Mouse (Mus musculus) NIH3T3 (cell line): Measurements from ENCODE around the gene Muc2.
"Not testable (repeated sequence)": the region's sequence is repeated elsewhere in the genome, so short reads cannot be mapped to it uniquely, and the experiment has no call there.

Experiments used
- DNase-seq: peaks from one replicate; pipeline ENCODE4 v3.0.0-alpha.2; 2012; ENCODE audit warnings: low read depth

The Muc2 gene

DNA sequence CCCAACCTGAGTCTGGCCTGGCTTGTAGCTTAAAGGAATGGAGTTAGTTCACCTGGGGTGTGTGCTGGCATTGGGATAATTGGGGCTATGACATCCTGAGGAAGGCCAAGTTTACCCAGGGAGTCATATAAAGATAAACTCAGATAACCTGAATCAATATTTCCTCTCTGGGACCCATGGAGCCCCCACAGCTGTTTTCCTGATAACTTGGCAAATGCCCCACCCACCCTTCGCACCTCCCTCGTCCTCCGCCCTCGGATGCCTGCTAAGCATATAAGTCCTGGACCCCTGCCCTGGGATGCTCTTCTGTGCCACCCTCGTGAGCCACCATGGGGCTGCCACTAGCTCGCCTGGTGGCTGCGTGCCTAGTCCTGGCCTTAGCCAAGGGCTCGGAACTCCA, at the start of gene Muc2:
Gene Muc2 (plus strand): TSS at position 301 of the 400 bp plus-strand sequence.
- no peak for DNase-seq

DNA sequence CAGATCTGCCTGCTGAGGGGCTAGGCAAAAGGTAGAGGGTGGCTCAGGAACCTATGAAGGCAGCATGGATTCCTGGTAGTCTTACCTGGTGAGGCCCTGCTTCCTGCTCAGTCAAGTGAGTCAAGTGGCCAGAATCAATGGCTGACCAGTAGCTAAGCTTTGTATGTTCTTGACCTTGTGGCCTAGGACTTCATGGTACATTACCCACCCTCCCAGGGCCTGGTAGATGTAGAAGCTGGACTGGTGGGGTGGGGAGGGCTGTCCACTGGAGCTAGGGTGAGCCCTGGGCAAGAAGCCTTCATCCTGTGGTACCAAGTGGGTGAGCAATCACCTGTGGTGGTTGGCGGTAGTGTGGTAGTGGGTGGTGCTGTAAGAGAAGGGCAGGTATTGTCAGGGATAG, 47.8 kb upstream of the Muc2 start:
- DNase-seq = no peak

DNA sequence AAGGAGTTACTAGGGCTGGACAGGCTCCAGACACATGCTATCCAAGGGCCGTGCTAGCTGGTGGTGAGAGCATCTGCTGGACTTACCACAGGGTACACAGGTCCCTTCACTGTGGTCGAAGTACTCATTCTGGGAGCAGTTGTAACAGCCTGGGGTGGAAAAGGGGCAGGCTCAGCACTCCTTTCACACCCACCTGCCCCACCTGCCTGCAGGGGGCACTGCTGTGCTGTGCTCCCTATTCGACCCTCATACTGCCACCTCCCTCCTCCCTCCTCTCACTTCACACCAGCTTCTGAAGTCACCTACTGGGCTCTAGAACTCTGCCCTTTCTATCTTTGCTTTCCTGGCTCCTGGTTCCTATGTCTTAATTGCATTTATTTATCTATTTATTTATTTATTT, 47.0 kb upstream of the Muc2 start:
- DNase-seq = peak; percentile 44

DNA sequence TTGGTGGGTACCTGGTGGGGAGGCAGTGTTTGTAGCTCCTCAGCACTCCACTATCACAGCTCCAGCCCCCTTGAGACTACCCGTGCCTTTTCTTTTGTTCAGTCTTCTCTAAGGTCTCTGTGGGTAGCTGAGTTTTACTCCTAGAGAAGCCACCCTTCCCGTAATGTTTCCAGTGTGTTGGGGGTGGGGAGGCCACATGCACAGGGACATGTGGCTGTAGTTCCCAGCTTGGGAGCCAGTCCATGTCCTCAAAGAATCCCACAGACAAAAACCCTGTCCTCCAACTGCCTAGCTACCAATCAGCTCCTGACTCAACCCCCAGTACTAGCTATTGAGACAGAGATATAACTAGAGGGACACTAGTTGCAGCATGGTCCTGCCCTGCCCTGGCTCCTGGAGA, 43.1 kb upstream of the Muc2 start:
- DNase-seq = no peak

DNA sequence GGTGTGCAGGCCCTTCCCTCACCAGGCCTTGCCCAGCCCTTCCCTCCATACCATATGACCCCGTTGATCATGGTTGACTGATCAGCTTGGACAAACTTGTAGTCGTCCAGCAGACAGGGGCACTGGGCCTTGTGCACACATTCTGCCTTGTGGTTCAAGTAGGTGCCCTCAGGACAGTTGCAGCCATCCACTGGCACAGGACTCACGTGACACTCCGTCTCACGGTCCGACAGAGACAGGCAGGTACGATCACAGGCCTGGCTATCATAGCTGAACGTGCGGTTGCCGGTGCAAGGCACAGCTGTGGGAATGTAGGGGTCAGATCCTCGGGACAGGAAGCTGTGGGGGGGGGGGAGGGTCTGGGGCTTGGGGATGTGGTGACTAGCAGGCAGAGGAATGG, 42.3 kb upstream of the Muc2 start:
- DNase-seq = no peak

DNA sequence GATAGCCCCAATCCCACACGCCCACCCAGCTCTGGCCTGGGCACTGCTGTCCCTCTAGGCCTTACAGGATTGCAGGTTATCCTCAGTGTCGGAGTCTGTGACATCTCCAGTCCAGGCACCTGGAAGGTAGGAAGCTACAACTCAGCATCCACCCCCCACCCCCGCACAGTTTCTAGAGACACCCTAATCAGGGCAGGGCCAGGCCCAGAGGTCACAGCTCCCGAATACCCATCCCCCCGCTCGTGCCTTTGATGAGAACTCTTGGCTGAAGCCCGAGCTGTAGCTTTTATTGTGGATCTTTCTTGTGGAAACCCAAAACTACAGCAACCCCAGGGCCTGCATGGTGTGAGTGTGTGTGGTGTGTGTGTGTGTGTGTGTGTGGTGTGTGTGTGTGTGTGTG, 37.9 kb upstream of the Muc2 start:
- no peak for DNase-seq

DNA sequence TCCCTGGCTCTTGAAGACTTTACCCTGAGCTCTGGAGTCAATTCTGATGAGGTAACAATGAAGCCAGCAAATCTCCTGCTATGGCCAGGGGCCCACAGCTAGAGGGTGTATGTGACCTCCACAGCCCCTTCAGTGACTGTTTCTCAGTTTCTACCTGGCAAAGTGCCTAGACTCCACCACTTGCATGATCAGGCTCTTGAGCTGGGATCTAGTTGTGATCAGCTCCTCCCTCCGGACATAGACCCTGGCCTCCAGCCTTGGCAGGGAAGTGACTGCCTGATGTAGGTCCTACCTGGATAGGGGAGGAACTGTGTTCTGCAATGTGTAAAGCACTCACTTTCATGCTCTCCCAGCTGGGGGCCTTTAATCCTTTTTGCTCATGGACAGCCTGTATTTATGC, 29.8 kb upstream of the Muc2 start:
- DNase-seq = peak; percentile 44

DNA sequence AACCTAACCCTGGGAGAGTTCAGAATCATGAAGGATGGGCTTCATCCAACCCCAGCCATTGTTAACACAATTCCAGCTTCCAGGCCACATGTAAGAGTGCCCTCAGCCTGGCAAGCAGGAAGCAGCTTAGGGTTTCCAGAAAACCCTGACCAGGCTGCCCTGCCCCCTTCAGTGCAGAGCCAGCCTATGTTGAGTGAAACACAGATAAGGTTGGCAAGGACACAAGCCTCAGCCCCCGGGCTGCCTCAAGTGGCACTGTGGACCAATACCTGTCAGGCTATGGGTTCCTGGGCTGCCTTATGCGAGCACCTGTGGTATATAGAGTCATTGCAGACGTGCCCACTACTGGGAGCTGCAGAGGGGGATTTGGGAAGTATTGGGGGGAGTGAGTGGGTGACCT, 28.7 kb upstream of the Muc2 start:
- no peak for DNase-seq

DNA sequence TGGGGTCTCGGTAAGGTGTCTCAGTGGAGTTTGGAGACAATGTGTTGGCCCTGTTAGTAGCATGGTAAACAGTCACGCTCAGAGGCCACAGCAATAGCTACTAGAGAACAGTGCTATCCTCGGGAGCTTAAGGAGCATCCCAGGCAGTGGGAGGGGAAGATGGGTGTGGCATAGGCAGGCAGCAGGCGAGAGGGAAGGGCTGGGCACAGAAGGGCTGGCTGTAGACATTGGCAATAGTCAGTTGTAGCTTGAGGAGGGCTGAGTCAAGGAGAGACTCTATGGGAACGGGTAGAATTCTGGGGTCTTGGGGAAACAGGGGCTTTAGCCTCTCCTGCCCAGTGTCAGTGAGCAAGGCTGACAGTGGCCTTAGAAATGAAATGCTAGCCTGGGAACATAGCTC, 27.9 kb upstream of the Muc2 start:
- no peak for DNase-seq

DNA sequence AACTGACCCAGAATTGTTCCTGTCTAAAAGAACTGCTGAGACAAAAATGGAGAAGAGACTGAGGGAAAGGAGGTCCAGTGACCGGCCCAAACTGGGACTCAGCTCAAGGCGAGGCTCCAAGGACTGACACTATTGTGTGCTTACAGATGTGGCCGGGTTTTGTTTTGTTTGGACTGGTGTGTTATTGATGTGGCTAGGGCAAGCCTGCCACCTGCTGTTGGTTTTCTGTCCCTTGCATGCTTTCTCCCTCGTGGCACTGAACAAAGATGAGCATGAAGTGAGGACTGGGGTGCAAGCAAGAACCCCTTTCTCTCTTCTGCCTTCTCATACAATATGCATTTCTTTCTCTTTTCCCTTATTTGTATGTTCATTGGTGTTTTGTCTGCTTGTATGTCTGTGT, 23.9 kb upstream of the Muc2 start:
- DNase-seq = peak; percentile 70

DNA sequence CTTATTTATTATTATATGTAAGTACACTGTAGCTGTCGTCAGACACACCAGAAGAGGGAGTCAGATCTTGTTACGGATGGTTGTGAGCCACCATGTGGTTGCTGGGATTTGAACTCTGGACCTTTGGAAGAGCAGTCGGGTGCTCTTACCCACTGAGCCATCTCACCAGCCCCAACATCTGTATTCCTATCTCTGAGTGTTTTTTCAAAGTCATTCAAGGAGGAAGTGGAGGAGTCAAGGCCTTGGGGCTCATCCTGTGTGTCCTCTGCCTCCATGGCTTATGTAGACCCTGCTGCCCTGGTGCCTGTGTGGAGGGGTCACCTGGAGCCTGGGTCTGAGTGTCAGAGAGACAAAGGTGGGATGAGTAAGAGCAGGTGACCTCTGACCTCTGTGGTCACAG, 21.0 kb upstream of the Muc2 start:
- DNase-seq = not testable (repeated sequence)

DNA sequence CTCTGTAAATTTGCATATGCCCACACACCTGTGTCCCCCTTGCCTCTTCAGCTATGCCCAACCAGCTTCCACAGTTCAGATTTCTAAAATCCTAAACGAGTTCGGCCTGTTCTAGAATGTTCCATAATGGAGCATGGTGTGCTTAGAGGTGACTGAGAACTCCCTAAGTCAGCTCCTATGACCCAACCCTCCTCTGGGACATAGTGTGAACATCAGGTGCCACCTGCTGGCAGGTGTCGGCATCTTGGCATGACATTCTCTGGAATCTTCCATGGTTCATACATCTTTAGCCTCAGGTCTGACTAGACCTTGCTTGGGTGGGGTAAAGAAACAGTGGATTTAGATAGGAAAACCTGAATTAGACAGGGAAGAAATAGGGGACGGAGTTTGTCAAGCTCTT, 19.1 kb upstream of the Muc2 start:
- DNase-seq = peak; percentile 48

DNA sequence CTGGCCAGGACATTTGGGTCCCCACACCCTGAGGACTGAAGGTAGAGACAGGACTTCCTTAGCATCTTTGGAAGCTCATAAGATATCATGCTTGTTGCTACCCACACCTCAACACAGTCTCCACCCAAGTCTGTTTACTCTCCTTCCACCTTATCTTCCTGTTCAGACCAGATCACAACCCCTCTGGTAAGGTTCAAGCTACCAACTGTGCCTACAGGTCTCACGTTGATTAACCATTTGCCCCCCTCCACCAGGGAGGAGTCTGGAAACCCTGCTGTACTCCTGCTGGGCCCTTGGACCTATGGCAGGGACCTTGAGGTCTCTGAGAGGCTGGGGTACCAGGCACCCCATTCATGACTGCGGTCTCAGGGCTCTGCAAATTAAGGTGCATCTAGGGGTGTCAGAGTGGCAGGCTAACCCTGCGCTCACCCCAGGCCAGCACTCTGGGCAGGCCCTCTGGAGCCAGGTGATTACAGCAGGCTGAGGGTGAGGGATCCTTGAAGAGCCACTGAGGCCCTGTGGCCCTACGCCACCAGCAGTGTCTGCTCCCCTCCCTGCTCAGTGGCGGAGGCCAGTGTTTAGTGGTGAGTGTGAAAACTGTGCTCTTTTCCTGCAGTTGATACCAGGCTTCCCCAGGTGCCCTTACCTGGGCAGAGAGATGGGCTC, 18.4 kb upstream of the Muc2 start:
- DNase-seq = no peak

DNA sequence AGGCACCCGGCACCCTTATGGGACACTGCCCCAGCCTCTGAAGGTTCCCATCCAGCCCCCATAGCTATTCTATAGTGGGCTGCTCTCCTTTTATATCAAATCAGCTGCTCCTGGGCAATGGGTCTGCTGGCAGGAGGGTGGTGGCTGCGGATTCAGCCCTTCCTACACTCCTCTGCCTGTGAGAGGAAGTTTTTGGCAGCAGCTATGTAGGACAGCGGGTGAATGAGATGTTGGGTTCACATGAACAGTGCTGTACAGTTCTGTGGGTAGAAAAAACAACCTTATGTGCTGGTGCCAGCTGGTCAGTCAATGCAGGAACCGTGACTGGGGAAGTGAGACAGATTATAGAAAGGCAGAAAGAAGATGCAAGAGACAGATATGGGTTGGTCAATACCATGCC, 11.2 kb upstream of the Muc2 start:
- no peak for DNase-seq

DNA sequence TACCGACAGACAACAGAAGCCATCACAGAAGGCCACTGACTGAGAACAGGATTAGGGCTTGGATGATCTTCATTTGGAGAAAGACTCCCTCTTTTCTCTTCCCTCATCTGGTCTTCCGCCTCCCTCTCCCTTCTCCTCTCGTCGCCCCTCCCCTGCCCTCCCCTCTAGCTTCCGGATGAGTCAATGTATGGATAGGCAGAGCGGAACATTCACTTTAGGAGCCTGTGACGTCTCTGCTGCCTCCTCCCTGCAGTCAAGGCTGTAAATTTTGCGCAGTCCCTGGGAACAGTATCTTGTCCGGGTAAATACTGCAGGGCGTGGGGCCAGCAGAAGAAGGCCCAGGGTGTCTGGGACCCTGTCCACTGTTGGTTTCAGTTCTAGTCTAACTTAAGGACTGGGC, 2.8 kb upstream of the Muc2 start:
- DNase-seq = peak; percentile 5

DNA sequence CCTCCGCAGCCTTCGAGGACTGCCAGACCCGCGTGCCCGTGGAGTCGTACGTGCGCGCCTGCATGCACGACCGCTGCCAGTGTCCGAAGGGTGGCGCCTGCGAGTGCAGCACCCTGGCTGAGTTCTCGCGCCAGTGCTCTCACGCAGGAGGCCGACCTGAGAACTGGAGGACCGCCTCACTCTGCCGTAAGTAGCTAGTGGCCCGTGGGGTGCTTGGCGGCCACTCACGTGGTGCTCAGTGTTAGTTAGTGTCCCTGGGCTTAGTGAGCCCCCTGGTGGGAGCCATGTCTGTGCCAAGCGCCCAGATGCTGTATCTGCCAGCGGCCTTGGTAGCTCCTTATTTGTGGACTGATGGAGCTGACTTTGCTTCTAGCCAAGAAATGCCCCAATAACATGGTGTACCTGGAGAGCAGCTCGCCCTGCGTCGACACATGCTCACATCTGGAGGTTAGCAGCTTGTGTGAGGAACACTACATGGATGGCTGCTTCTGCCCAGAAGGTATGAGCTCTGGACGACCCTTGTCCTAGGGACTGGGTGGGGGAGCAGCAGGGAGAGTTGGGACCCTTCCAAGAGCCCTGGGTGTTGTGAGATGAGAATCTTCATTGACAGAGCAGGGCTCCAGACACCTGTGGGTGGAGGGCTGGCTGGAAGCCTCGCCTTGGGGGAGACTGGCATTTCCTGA, 3.6 kb downstream of the Muc2 start:
- DNase-seq = no peak

DNA sequence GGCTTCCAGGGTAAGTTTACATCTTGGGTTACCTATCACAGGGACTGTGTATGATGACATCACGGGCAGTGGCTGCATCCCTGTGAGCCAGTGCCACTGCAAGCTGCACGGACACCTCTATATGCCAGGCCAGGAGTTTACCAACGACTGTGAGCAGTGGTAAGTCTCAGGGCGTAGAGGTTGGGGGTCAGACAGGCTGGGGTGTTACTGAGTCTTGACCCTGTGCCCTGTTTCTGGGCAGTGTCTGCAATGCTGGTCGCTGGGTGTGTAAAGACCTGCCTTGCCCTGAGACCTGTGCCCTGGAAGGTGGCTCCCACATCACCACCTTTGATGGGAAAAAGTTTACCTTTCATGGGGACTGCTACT, 4.1 kb downstream of the Muc2 start:
- no peak for DNase-seq

DNA sequence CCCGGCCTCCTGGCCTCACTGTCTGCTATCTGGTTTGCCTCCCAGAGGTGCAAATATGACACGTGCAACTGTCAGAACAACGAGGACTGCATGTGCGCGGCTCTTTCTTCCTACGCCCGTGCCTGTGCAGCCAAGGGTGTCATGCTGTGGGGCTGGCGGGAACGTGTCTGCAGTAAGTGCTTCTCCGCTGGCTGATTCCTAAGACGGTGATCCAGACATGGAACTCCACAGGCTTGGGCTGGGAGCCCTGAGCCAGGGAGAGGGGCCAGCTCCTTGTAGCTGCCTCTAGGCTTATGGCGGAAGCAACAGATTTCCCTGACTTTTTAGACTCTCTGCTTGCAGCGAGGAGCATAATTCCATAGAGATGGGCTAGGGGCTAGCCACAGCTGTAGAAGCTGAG, 6.4 kb downstream of the Muc2 start:
- DNase-seq = no peak

DNA sequence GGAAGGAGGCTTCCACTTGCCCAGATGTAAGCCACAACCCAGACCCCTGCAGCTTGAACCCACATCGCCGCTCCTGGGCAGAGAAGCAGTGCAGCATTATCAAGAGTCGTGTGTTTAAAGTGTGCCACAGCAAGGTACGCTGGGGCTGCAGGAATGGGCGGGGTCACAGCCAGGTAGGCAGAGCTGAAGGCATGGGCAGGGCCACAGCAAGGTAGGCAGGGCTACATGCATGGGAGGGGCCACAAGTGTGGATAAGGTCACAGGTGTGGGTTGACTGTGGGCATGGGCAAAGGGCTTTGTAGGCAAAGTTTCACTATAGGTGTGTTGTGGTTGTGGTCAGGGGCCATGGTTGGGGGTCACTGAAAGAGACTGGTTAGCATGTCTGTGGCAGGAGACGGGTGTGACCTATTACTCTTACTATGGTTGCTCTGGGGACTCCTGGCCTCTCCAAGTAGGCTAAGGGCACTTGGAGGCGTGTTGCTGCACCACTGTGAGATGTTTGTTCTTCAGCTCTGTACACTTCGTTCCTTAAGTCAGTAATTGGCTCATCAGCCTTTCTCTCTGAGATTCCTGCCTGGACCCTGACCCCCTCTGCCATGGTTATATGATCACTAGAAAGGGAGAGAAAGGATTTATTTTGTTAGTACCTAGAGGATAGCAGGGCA, 9.5 kb downstream of the Muc2 start:
- DNase-seq = no peak

DNA sequence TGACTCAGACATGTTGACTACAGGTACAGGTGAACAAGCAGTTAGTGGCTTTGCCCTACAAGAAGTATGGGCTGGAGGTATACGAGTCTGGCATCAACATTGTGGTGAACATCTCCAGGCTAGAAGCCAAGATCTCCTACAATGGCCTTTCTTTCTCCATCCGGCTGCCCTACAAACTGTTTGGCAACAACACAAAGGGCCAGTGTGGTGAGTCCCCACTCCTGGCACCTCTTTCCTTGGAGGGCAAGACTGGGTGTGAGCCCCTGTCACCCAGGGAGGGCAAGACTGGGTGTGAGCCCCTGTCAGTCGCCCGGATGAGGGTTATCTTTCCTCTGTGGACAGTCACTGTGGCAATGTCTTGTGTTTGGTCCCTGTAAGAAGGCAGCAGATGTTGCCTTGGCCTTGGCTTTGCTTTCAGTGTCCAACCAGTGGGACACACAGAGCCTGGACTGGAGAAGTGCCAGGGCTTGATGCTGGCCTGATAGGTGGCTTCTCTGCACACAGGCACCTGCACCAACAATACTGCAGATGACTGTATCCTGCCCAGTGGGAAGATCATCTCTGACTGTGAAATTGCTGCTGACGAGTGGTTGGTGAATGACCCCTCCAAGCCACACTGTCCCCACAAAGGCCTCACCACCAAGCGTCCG, 57.4 kb downstream of the Muc2 start:
- DNase-seq = no peak

DNA sequence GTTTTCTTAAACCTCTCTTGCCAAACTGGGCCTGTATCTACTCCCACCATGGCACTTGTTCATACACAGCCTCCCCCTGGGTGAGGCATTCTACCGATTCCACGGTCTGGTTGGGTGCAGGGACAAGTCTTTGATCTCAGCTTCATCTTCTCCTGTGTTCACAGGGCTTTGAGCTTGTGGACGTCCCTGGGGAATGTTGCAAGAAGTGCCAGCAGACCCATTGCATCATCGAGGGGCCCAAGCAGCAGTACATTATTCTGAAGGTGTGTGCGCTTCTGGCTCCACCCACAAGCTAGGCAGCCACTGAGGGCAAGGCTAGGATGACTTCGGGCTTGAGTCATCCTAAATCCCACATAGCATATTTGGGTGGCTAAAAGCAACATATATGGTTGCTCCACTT, 62.4 kb downstream of the Muc2 start:
- peak; percentile 17 for DNase-seq

DNA sequence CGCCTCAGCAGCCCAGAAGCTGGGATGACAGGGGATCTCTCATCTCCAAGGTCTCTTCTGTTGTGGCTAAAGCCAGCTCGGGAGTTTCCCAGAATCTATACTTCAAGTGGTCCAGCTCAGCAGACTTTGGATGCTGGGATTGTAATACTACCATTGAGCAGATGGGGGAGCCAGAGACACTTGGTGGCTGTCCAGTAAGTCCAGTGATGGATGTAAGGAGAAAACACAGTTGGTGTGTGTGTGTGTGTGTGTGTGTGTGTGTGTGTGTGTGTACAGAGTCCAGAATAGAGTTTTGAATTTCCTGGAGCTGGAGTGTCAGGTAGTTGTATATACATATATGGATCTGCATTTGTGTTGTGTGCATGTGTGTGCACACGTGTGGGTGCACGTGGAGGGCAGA, 65.7 kb downstream of the Muc2 start:
- DNase-seq = peak; percentile 81

DNA sequence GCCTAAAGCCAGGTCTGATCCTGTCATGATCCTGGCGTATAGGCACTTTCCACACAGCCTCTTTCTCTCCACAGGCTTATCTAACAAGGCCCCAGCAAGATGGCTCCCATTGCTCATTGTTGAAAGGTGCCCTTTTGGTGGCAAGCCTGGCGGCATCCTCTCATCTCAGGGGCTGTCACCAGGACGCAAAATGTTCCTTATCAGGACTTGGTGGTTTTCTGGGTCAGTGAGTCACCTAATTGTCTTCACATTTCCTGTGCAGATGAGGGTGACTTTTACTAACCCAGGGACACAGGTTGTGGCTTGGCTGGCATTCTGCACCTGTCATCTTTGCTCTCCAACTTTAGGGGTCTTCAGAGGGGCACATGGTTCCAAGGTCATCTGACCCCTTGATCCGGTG, 68.2 kb downstream of the Muc2 start:
- no peak for DNase-seq
